Mouse (Mus musculus): Measurements from ENCODE around the gene Mprip. TPM values are rescaled to one million over a fixed set of nuclear protein-coding genes. Genes with fewer than 3 reads are reported as not detected.

Mprip gene
- polyA plus RNA-seq, 1 experiment = 136 TPM

- no peak for DNase-seq (ENCODE audit: low spot score)
Measured at GRCm38 (mm10) chr11:59804409-59805110, 143.5 kb downstream of the Mprip start.

DNA sequence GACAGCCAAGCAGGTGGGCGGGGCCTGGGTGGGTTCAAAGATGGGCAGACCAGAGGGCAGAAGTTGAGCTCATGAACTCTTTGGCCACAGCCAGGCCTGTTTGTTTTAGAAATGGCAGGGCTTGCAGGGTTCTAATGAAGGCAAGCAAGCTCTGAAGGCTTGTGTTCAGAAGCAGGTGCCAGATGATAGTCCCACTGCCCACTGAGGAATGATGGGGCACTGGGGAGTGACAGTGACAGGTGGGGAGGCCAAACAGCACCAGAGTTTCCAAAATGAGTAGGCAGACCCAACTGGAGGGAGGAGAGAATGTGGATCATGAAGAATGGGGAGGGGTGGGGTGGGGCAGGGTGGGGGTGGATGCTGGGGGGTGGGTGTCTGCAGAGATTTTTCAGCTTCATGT is 144.2 kb downstream of the Mprip start:
- no peak for DNase-seq (ENCODE audit: low spot score)

GRCm38 (mm10) chr11:59805656-59806055 is 144.6 kb downstream of the Mprip start:
- DNase-seq (ENCODE audit: low spot score) = no peak

- DNase-seq (ENCODE audit: low spot score) = no peak
Measured at GRCm38 (mm10) chr11:59808170-59808960, 147.3 kb downstream of the Mprip start.

DNA sequence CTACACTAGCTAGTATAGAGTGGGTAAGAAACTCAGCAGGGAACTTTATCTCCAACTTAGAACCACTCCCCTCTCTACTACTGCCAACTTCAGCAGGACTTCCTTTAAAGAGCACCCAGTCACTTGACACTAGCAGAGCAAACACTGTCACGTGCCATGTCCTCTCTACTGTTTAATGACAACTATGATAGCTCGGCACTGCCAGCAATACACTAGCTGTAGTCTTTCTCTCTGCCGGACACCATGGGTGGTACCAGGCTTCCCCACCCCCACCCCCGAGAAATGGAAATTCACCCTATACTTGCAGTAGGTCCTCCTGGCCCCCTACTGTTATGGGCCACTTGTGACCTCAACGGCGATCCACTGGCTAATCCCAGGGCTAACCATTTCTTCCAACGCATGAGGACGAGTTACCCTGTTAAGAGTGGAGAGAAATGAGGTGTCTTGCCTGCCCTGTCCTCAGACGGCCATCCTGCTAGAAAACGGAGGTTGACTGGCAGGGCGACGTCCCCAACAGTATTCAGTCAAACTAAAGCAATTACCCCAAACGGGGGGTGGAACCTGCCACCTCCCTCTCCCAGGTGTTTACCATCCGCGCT is 148.1 kb downstream of the Mprip start:
- DNase-seq (ENCODE audit: low spot score) = no peak

- peak; percentile 89 for DNase-seq (ENCODE audit: low spot score)
Measured at GRCm38 (mm10) chr11:59809670-59810474, 148.8 kb downstream of the Mprip start, which contains the start of gene Flcn. TSS of gene Flcn (minus strand) at chr11:59810016.

DNA sequence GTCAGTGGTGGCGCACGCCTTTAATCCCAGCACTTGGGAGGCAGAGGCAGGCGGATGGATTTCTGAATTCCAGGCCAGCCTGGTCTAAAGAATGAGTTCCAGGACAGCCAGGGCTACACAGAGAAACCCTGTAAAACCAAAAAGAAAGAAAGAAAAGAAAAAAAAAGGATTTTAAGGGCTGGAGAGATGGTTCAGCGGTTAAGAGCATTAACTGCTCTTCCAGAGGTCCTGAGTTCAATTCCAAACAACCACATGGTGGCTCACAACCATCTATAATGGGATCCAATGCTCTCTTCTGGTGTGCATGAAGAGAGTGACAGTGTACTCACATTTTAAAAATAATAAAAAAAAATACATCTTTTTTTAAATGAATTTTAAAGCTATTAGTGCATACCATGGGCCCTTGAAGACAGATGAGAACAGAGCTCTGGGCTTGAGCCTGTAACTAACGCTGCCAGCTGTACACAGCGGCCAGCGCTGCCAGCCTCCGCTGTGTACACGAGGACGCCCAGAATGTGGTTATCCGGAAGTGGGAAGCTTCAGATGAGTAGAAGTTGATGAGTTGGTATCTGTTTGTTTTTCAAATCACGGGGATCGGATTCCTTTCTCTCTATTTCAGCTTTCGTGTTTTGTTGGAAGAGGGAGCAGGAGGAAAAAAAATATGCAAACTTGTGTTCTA is 149.5 kb downstream of the Mprip start:
- no peak for DNase-seq (ENCODE audit: low spot score)

GRCm38 (mm10) chr11:59811211-59811610 is 150.1 kb downstream of the Mprip start:
- no peak for DNase-seq (ENCODE audit: low spot score)

DNA sequence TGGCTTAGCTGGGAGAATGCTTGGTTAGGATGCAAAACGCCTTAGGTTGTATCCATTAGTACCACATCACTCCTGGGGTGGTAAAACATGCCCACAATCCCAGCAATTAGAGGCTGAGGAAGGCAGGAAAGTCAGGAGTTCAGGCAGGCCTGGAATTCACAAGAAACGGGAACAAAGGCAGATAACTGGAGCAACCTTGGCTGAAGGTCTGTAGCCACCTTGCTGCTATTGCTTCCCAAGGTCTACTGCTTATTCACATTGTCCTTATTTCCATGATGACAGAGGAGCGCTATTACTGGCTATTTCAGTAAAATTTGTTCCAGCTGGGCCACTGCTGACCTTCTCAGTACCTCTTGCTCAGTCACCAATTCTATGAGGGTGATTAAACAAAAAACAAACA is 152.2 kb downstream of the Mprip start:
- no peak for DNase-seq (ENCODE audit: low spot score)

- no peak for DNase-seq (ENCODE audit: low spot score)
Measured at GRCm38 (mm10) chr11:59814311-59814710, 153.2 kb downstream of the Mprip start.

DNA sequence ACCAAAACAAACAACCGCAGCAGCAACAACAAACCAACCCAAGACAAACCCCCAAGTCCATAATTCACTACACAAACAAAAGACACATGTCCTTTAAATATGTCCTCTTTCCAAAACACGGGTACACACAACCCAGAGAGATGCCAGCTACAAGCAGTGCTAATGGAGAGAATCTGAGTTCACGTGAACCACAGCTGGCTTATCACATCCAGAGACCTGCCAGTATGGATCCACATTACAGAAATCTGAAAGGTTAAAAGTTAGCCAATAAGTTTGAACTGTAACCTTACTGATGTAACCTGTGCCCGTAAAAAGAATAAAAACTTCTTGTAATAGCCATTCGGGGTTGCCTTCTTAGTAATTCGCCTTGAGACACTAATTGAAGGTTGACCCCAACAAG is 153.8 kb downstream of the Mprip start:
- DNase-seq (ENCODE audit: low spot score) = no peak

- DNase-seq (ENCODE audit: low spot score) = no peak
Measured at GRCm38 (mm10) chr11:59815482-59816065, 154.5 kb downstream of the Mprip start.

DNA sequence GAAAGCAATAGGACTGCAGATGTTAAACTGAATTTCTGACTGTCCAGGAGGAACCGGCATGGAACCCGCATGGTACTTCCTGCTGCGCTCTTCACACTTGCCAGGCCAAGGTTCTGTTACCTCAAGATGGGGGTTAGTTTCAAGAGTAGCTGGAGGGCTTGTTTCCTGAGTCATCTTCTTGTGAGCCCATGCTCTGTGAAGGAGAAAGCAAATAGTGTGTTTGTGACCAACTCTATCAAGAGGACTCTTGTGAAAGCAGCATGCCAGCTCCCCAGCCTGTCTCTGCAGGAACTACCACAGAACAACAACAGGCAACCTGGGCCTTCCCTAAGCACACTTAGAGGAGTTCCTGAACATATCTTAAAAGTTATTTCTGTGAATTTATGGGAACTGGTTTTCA is 156.8 kb downstream of the Mprip start:
- no peak for DNase-seq (ENCODE audit: low spot score)

GRCm38 (mm10) chr11:59821625-59822024 is 160.5 kb downstream of the Mprip start:
- DNase-seq (ENCODE audit: low spot score) = no peak

Other genes with a start within 250 kb of the Mprip start
- 5.3 and 5.9 TPM in 2 replicates for gene Jmjd4, start 211.3 kb upstream of the Mprip start, polyA plus RNA-seq (2012; rRNA removed)
- gene Snap47, start 210.1 kb upstream of the Mprip start, polyA plus RNA-seq (2012; rRNA removed) = 61.7 and 66.2 TPM in 2 replicates
- 5.6 and 6.2 TPM in 2 replicates for gene Zfp867, start 188.8 kb upstream of the Mprip start, polyA plus RNA-seq (2012; rRNA removed)
- gene Zkscan17, start 134.6 kb upstream of the Mprip start, polyA plus RNA-seq (2012; rRNA removed) = 8.3 and 13.8 TPM in 2 replicates
- gene Nlrp3, start 119.7 kb upstream of the Mprip start, polyA plus RNA-seq (2012; rRNA removed) = 0.70 and 0.75 TPM in 2 replicates
- gene Olfr222, start 85.1 kb upstream of the Mprip start, polyA plus RNA-seq (2012; rRNA removed) = not detected in 2 replicates
- not detected in 2 replicates for gene Olfr223, start 68.0 kb upstream of the Mprip start, polyA plus RNA-seq (2012; rRNA removed)
- gene Pld6, start 126.3 kb downstream of the Mprip start, polyA plus RNA-seq (2012; rRNA removed) = 1.2 and 1.5 TPM in 2 replicates
- 42.6 and 48.8 TPM in 2 replicates for gene Flcn, start 148.7 kb downstream of the Mprip start, polyA plus RNA-seq (2012; rRNA removed)
- gene Nt5m, start 178.1 kb downstream of the Mprip start, polyA plus RNA-seq (2012; rRNA removed) = 18.4 and 21.0 TPM in 2 replicates
- gene Cops3, start 178.5 kb downstream of the Mprip start, polyA plus RNA-seq (2012; rRNA removed) = 36.1 and 44.7 TPM in 2 replicates

All from urinary bladder, adult 2 months (tissue).